Mouse (Mus musculus) layer of hippocampus, adult 9-10 months (tissue): ENCODE measurements around the gene Ncoa3.

Source experiments
- DNase-seq: peaks from one replicate; pipeline ENCODE4 v3.0.0; 2022; ENCODE audit warnings: low spot score

Ncoa3 gene

DNA sequence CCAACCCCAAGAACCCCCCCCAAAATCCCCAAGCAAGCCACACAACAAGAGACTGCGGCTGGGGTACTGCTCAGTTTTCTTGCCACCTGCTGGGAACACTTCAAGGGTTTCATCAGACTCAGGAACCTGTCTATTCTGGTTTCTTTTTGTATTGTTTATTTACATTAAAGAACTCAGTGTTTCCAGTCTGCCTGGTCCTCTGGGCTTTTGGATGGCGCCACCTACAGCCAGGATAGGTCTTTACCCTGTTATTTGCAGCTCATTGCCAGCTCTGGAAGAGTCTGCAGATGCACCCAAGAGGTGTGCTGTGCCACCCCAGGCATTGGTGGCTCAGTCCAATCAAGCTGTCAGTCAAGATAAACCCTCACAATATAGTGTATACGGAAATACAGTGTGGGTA is 43.3 kb downstream of the Ncoa3 start:
- DNase-seq, result no peak

DNA sequence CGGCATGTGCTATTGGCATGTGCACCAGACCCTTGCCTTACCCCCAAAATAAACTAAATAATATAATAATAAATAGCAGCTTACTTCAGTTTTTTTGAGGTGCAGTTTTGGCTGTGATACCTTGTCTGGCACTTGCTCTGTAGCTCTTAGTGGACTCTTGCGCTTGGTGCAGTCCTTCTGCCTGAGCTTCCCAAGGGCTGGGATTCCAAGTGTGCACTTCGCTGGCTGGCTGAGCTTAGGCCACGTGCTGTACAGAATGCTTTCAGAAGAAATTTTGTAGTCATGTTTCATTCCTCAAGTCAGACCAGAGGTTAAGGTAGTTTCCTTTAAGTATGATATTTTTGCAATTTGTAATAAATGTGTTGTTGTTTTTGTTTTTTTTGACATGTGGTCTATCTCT is 47.2 kb downstream of the Ncoa3 start:
- no peak for DNase-seq

DNA sequence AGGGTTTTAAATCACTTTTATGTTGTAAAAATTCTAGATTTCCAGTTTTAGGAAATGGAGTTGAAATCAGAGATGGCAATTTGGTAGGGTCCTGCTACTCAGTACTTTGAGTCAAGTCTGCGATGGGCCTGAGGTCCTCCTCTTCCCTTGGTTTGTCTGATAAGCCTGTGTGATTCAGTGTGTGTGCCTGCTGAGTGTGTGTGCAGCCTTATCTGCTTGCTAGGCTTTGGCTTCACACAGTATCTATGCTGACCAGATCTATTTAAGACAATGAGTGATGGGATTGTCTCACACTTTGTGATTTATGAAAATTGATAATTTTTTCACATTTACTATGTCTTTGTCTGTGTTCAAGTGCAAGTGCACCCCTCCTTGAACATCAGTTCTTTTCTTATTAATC is 50.1 kb downstream of the Ncoa3 start:
- DNase-seq, result no peak

DNA sequence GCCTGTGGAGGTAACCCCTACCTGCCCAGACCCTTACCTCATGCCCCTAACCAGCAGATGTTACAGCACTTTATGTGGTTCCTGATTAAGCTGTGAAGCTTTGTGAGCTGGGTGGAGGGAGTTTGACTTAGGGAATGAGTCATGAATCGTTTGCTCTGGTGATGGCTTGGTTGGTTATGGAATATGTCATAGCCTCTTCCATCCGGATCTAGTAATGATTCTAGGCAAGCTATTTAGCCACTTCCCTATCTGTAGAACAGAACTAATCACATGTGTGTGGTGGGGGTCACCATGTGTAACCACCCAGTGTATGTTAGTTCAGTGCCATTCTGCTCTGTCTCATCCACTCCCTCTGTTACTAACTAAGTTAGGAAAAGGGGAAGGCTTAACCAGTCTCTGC is 52.6 kb downstream of the Ncoa3 start:
- DNase-seq, result no peak

DNA sequence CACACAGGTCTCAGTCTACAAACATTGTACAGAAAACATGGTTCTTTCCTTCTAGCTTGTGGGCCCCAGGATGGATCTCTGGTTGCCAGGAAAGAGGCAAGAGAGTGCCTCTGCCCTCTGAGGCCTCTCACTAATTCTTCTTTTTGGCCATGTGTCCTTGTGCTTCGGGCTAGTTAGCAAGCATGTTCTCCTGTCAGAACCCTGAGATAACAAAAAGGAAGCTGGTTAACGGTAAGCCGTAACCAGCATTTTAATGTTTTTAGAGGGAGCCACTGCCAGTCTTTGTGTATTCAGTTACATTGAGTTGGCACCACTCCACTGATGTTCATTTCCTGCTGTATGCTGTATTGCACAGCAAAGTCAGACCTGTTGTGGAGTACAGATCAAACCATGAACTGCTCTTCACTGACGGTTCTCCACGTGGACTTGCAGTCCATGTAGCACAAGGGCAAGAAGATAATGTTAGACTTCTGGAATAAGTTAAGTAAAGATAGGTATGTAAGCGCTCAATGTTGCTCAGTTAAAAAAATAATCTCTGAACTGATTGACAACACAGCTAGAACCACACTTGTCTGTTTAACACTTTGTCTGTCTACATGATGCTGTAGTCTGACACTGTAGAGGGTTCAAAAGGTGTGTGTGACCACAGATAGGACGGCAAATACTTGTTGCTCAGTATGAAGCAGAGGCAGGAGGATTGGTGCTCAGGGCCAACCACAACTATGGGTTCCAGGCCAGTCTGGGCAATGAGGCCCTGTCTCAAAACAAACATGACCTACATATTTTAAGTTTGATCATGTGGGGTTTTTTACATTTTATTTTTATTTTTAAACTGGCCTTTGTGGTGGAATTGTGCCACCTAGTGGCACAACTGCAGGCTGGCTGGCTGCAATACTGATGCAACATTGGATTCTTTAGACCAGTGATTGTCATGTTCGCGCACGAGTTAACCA is 53.4 kb downstream of the Ncoa3 start:
- DNase-seq, result no peak

DNA sequence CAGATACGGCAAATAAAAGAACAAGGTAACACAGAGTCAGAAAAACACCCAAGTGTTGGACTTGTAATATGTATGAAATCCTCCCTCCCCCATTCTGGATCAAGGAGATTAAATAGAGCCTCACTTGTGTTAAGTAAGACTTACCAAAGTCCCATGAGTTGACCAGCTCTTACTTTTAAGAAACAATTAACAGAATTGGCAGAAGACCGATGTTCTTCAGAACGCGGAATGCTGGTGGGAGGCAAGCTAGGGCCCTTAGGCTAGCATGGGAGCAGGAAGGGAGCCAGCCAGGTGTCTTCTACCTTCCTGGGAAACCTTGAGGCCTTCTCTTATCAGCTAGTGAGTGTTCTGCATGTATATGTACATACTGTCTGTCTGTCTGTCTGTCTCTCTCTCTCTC is 55.5 kb downstream of the Ncoa3 start:
- no peak for DNase-seq

DNA sequence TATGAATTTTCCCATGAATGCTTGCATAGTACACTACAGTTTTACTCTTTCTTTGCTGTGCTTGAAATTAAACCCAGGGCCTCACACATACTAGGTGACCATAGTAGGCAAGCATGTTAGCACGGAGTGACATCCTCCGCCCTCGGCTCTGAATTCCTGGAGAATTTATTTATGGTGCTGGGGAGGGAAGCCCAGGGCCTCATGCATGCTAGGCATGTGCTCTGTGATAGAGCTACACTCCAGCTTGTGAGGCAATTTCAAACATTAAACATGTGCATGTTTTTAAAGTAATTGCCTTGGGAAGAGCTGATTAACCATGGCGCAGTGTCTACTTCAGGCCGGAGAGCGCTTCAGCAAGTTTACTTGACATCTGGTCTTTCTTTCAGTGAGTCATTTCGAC is 56.4 kb downstream of the Ncoa3 start:
- DNase-seq, result no peak

DNA sequence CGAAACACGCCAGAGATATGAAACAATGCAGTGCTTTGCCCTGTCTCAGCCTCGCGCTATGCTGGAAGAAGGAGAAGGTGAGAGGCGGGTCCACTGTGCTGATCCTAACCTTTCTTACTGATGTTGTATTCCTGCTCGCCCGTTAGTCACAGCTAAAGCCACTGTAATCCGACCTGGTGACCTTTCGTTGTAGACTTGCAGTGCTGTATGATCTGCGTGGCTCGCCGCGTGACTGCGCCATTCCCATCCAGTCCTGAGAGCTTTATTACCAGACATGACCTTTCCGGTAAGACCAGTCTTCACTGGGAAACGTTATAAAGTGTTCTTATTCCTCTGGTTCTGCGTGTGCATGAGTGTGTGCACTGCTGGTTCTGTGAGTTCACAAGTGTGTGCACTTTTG is 59.0 kb downstream of the Ncoa3 start:
- no peak for DNase-seq

DNA sequence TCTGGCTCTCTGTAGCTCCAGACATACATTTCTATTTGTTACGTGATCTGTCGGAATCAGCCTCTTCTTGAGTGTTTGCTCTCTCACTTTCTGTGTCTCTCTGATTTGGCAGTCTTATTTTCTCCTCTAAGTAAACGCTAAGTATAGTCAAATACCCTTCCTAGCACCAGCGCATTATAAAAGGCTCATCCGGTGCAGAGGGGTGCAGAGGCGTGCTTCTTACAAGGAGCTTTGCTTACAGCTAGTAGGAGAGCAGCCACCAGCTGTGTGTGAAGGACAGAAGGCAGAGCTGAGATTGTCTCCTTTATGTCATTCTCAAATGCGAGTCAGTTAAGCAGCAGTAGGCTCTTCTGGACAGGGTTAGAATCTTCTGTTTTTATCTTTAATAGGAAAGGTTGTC is 59.5 kb downstream of the Ncoa3 start:
- no peak for DNase-seq

DNA sequence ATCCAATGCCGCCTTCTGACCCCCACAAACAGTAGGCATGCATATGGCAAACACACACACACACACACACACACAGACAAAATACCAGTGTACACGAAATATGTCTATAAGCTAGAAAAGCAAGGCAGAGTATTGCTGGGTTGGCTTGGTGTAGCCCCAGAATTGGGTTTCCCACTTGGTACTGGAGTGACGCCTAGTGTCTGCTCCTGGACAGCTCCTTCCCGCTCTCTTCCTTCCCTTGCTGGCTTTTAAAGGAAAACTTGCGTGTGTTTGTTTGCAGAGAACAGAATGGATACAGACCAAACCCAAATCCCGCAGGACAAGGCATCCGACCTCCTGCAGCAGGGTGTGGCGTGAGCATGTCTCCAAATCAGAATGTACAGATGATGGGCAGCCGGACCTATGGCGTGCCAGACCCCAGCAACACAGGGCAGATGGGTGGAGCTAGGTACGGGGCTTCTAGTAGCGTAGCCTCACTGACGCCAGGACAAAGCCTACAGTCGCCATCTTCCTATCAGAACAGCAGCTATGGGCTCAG is 61.6 kb downstream of the Ncoa3 start:
- DNase-seq, result no peak

DNA sequence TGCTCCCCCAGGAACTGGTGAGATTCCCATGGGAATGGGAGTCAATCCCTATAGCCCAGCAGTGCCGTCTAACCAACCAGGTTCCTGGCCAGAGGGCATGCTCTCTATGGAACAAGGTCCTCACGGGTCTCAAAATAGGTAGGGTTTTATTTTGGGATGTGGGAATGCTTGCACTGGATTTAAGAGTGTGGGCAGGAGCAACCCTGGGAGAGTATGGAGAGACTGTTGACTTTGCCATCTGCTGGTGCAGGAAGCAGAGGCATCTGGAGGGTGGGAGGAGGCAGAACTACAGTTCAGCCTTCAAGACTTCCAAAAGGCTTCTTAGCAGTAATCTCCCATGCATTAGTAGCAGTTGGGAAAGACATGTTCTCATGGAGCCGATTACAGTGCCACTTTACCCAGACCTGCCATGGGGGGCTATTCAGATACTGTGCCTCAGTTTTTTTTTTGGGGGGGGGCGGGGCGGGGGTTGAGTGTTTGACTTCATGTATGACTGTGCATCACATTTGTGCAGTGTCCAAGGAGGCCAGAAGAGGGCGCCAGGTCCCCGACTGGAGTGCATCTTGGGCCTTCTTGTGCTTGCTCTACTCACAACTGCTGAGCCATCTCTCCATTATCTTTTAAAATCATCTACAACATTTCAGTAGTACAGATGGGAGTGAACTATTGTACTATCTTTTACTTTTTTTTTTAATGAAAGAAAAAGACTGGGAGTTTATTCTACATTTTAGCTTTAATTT is 67.4 kb downstream of the Ncoa3 start:
- no peak for DNase-seq

DNA sequence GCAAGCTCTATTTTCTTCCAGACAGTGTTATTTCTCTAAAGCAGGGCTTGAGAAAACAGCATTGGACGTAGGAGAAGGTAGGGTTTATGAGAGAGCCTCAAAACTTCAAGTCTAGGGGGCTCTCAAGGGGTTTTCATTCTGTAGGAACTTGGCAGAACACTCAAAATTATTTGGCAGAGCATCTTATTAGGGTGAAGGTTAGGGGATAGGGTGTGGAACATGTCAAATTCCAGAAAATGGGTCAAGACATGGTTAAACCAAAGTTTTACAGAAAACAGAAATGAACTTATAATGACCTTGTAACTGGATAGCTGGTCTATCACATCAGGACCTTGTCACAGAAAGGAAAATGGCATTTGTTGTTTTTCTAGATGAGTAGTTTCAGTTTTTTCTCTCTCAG is 69.6 kb downstream of the Ncoa3 start:
- no peak for DNase-seq

DNA sequence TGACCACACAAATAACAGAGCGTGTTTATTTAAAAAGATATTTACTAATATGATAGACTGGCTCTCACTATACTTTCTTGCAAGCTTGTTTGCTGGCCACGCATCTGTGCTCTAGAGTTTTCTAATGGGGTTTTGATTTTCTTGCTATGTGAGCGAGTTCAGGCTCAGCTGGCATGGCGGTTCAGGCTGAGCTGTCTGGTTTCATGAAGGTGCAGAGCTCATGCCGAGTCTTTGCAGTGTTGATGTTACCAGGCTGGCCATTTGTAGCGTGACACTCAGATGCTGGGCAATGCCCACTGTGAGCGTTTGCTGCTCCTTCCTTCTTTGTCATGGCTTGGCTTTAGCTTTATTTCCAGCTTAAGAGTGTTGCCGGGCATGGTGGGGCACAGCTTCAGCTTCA is 70.0 kb downstream of the Ncoa3 start:
- no peak for DNase-seq

DNA sequence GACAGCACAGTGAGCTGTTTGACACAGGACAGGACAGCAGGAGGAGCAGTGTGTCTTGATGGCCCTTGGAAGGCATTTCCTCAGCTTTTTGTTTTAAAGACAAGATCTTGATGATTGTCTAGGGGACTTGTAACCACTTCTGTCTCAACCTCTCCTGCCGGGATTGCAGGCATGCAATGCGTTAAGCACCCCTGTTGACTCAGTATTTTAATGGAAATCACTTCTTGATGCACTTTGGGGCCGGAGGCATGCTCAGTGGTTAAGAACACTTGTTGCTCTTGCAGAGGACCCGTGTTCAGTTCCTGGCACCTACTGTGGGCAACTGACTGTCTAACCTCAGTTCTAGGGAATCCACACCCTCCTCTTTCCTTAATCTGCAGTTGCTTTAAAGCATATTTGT is 74.0 kb downstream of the Ncoa3 start:
- DNase-seq, result no peak

DNA sequence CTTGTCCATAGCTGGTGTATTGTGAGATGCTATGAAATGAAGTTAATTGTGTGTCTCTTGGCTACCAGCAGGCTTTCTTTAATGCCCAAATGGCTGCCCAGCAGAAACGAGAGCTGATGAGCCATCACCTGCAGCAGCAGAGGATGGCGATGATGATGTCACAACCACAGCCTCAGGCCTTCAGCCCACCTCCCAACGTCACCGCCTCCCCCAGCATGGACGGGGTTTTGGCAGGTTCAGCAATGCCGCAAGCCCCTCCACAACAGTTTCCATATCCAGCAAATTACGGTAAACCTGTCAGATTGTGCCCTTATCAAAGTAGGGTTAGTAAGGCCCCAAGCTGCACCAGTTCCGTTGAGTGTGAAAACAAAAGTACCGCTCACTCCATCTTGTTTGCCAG is 75.8 kb downstream of the Ncoa3 start:
- DNase-seq, result no peak

DNA sequence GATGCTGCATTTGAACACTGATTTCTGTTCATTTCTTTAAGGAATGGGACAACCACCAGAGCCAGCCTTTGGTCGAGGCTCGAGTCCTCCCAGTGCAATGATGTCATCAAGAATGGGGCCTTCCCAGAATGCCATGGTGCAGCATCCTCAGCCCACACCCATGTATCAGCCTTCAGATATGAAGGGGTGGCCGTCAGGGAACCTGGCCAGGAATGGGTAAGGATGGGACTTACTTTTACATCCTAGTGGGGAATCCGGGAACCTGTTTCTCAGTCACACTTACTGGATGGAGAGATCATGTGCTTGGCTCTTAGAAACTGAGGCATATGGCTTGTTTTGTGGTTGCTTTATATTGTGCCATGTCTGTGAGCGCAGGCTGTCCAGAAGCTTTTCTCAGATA is 76.7 kb downstream of the Ncoa3 start:
- DNase-seq, result no peak

DNA sequence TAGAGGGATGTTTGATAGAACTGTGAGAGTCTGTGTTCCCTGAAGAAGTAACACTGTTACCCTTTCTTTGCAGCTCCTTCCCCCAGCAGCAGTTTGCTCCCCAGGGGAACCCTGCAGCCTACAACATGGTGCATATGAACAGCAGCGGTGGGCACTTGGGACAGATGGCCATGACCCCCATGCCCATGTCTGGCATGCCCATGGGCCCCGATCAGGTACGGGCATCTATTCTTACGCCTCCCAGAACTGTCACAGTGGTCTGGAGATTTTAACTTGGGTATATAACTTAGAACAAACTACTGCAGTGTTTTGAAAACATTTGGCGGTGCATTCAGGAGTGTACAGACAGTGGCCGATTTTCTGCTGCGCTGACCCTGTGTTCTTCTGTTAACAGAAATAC is 77.3 kb downstream of the Ncoa3 start:
- no peak for DNase-seq

DNA sequence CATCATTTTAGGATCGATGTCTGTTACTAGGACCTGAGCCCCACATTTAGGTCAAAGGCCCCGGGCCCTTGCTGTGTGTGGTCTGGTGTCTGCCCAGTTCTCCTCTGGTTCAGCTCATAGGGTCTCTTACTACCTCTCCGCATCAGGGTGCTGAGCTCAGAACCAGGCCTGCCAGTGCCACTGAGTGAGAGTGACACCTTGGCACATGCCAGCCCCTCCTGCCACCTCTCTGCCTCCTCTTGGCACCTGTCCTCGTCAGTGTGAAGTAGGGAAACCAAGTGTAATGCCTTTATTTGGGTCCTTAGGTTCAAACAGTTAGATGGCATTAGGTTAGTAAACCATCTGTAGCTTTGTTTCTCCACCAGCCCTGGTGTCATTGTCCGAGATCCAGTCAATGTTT is 79.0 kb downstream of the Ncoa3 start:
- no peak for DNase-seq

DNA sequence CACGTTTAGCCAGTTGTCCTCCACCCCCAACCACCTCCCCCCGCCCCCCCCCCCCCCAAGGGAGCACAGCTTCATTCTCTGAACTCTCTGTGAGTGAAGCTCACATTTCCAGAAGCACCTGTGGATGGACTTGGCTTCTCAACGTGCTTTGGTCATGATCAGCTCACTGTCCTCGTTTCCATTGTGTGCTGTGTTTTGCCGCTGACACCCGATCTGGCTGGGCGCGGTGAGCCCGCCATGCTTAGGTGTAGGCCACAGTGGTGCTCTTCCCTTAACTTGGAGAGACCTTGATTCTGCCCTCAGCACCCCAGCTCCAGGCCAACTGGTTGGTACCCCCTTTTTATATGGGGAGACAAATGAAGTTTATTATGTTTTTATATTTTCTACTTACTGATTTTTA is 79.5 kb downstream of the Ncoa3 start:
- no peak for DNase-seq

DNA sequence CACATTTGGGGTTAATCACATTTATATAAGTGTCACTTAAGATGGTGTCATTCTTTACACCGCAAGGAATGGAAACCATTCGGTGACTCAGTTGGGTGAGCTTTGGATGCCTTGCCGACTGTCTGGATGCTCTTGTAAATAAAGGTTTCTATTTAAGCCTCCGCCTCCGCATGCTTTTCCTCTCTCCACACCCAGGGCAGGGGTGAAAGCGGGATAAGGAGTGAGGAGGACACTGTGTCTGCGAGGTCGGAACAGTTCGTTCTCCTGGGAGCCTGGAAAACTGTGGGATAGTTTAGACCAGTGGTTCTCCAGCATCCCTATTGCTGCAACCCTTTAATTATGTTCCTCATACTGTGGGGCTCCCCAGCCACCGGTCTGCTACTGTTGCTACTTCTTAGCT is 80.6 kb downstream of the Ncoa3 start:
- no peak for DNase-seq

DNA sequence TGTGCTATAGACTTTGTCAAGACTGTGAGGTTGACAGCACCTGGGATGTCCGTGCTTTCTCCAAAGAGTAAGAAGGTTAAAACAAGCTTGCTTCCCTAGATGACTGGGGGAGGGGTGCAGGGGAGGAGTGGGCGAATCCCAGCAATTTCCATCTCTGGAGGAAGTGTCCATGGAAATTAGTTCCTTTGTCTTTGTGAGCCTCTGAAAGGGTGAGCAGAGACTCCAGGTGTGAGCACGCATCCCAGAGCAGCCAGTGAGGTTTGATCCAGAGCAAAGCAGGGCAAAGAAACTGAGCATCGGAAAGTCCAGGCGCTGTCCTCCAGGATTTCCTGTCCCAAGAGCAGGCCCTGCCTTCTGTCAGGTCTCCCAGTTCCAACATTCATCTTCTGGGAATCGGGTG is 81.9 kb downstream of the Ncoa3 start:
- DNase-seq, result no peak

DNA sequence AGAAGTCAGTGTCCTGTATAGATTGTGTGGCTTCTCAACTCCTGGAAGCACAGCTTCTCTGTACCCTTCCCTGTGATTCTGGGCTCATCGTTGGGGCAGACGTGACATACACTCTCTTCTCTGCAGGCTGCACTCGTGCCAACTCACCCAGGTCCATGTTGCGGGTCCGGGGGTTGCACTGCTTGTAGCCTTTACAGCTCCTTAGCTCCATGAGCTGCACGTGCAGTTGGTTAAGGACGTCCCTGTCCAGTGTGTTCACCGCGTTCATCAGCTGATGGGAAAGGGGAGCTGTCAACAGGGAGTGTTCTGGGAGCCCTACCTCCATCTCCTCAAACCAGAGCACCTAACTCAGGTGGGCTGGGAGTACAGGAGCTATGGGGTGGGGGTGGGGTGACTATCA is 84.9 kb downstream of the Ncoa3 start:
- DNase-seq, result no peak

DNA sequence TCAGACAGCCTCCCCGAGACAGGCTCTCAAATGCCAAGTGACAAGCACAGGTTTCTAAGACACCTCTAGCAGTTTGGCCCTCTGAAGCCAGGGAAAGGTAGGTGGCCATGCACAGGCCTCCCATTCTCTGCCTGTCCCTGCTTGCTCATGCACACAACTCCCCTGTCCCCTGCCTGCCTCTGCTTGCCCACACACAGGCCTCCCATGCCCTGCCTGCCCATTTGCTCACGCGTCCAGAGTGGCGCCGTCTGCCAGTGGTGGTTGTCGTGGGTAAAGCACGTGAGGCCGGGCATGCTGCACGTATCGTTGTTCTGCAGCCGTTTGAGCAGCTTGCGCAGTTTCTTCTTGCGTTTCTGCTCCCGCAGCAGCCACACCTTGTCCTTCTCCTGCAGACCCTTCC is 86.8 kb downstream of the Ncoa3 start:
- no peak for DNase-seq
